Mouse (Mus musculus): ENCODE results near the gene Itga2. TPM values are rescaled to one million over a fixed set of nuclear protein-coding genes. Genes with fewer than 3 reads are reported as not detected.

The Itga2 gene
- polyA plus RNA-seq, 1 experiment from 2014 or later = 2.3 TPM

DNA sequence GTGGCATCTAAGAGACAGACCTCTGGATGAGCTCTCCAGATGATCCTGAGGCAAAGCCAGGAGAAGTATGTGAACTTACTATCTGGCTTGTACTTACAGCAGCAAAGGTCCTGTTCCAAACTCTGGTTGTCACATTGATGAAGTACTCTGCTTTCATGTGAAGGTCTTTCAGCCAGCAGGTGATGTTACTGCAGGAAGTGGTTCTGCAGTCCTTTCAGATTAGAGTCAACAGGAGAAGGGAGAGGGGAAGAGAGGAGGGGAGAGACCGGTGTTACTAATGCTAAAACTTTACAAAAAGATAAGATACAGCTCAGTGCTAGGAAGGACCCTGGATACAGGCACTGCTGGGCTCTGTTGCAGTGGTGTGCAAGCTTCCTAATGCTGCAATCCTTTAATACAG, 88.6 kb downstream of the Itga2 start:
- Histone ChIP-seq H3K4me3 (ENCODE audit: low read depth, low read length) (no peak overlapping the region), H3K27me3 (ENCODE audit: control insufficient read depth, insufficient read depth, low read length) (no peaks in the 10 kb centered on the region), H3K36me3 (ENCODE audit: control insufficient read depth, insufficient read depth, low read length) (no peaks in the 10 kb centered on the region), H3K27ac (ENCODE audit: low read depth, low read length) (no peak overlapping the region), H3K9ac (ENCODE audit: low read depth, low read length) (no peak overlapping the region), H3K9me3 (ENCODE audit: control insufficient read depth, low read length) (no peaks in the 10 kb centered on the region), H3K4me2 (replicated peaks; ENCODE audit: low read depth, low read length) (no peak overlapping the region), H3K4me1 (replicated peaks; ENCODE audit: control insufficient read depth, insufficient read depth, low read length) (no peaks in the 10 kb centered on the region)
- ATAC-seq (ENCODE audit: low FRiP score) (no peak), DNase-seq (ENCODE audit: low spot score) (no peak)
- WGBS = 85% methylated on average over 1 of the region's 1 CpGs

DNA sequence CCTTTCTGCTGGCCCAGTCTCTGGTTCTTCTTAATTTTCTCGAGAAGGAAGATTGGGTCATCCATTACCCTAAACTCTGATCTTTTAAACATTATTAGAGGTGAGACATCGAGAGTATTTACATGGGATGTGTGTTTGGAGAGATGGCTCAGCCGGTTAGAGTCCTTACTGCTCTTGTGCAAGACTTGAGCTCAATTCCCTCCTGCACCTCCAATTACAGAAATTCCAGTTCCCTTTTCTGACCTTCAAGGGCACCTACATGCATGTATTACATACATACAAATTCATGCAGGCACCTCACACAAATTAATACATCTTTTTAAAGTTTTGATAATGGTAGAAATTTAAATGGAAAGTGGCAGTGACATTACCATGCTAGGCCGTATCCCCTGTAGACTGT, 91.4 kb downstream of the Itga2 start:
- ATAC-seq (ENCODE audit: low FRiP score) = no peak
- H3K4me2 ChIP-seq (replicated peaks; ENCODE audit: low read depth, low read length) = no peak overlapping the region
- no peak for DNase-seq (ENCODE audit: low spot score)
- H3K4me3 ChIP-seq (ENCODE audit: low read depth, low read length) = no peak overlapping the region
- H3K4me1 ChIP-seq (replicated peaks; ENCODE audit: control insufficient read depth, insufficient read depth, low read length) = no peaks in the 10 kb centered on the region
- no peak overlapping the region for H3K9ac ChIP-seq (ENCODE audit: low read depth, low read length)
- no peak overlapping the region for H3K27ac ChIP-seq (ENCODE audit: low read depth, low read length)
- H3K27me3 ChIP-seq (ENCODE audit: control insufficient read depth, insufficient read depth, low read length) = no peaks in the 10 kb centered on the region
- WGBS = 91% methylated on average over 4 of the region's 4 CpGs
- H3K9me3 ChIP-seq (ENCODE audit: control insufficient read depth, low read length) = no peaks in the 10 kb centered on the region
- no peaks in the 10 kb centered on the region for H3K36me3 ChIP-seq (ENCODE audit: control insufficient read depth, insufficient read depth, low read length)

DNA sequence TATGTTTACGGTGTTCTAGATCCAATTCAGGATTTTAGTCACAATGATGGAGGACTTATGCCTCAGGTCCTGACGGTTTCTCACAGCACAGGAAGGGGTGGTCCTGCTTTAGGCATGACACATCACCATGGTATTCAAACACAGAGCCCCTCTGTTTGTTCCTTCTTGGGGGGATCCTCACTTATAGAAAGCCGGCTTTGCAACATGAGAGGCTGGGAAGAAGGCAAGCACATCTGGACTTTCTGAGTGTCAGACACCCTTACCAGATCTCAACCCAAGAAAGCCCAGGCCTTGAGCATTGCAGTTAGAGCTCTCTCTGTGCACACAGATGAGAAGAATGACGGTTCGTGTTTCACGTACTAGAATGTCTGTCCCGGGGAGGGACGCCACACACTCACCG, 92.8 kb downstream of the Itga2 start:
- Histone ChIP-seq H3K27ac (ENCODE audit: low read depth, low read length) (no peak overlapping the region), H3K27me3 (ENCODE audit: control insufficient read depth, insufficient read depth, low read length) (no peaks in the 10 kb centered on the region), H3K4me3 (ENCODE audit: low read depth, low read length) (no peak overlapping the region), H3K4me1 (replicated peaks; ENCODE audit: control insufficient read depth, insufficient read depth, low read length) (no peaks in the 10 kb centered on the region), H3K9ac (ENCODE audit: low read depth, low read length) (no peak overlapping the region), H3K4me2 (replicated peaks; ENCODE audit: low read depth, low read length) (no peak overlapping the region), H3K9me3 (ENCODE audit: control insufficient read depth, low read length) (no peaks in the 10 kb centered on the region), H3K36me3 (ENCODE audit: control insufficient read depth, insufficient read depth, low read length) (no peaks in the 10 kb centered on the region)
- WGBS = 77% methylated on average over 9 of the region's 9 CpGs
- DNase-seq (ENCODE audit: low spot score) = no peak
- peak; percentile 58; the same call in 1 of the 2 replicates for ATAC-seq (ENCODE audit: low FRiP score)

DNA sequence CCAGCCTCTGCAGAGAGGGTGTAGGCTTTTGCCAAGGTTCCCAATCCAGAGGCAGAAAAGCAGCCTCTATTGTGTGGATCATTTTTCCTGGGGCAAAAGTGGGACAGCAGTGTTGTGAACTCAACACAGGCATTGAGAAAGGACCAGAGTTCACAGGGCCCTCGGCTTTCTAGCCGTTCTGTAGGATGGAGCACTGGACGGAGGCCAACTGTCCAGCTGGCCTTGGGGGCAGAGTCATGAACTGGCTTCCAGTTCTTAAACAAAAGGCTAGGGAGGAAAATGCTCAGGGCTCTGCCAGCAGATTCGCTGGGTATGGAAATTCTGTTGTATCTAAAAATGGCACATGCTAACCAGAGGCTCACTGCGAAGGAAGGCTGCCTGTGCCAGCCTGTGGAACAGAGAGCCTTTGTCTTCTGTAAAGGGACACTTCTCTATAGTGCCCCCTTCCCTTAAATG, 93.3 kb downstream of the Itga2 start:
- H3K36me3 ChIP-seq (ENCODE audit: control insufficient read depth, insufficient read depth, low read length) = no peaks in the 10 kb centered on the region
- H3K4me3 ChIP-seq (ENCODE audit: low read depth, low read length) = no peak overlapping the region
- no peak overlapping the region for H3K9ac ChIP-seq (ENCODE audit: low read depth, low read length)
- no peaks in the 10 kb centered on the region for H3K27me3 ChIP-seq (ENCODE audit: control insufficient read depth, insufficient read depth, low read length)
- WGBS = 61% methylated on average over 5 of the region's 5 CpGs
- DNase-seq (ENCODE audit: low spot score) (no peak), ATAC-seq (ENCODE audit: low FRiP score) (peak; percentile 53; the same call in 1 of the 2 replicates)
- no peaks in the 10 kb centered on the region for H3K9me3 ChIP-seq (ENCODE audit: control insufficient read depth, low read length)
- H3K4me1 ChIP-seq (replicated peaks; ENCODE audit: control insufficient read depth, insufficient read depth, low read length) = no peaks in the 10 kb centered on the region
- H3K27ac ChIP-seq (ENCODE audit: low read depth, low read length) = no peak overlapping the region
- H3K4me2 ChIP-seq (replicated peaks; ENCODE audit: low read depth, low read length) = no peak overlapping the region

DNA sequence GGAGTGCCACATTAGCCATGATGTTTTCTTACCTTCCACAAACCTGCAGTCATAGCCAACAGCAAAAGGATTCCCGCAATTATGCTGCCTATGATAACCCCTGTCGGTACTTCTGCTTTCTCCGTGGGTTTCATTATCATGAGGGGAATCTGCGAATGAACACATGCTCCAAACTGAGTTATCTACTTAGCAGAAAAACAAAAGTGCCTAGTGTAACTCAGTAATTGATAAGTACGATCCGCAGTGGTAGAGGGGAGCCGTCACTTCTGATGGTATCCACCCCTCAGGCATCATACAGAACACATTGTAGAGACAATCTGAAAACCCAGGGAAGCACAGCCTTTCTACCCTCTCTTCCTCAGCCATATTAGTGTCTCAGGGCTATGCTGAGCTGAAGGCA, 94.8 kb downstream of the Itga2 start:
- 92% methylated on average over 7 of the region's 7 CpGs for WGBS
- Histone ChIP-seq H3K9ac (ENCODE audit: low read depth, low read length) (no peak overlapping the region), H3K27me3 (ENCODE audit: control insufficient read depth, insufficient read depth, low read length) (no peaks in the 10 kb centered on the region)

DNA sequence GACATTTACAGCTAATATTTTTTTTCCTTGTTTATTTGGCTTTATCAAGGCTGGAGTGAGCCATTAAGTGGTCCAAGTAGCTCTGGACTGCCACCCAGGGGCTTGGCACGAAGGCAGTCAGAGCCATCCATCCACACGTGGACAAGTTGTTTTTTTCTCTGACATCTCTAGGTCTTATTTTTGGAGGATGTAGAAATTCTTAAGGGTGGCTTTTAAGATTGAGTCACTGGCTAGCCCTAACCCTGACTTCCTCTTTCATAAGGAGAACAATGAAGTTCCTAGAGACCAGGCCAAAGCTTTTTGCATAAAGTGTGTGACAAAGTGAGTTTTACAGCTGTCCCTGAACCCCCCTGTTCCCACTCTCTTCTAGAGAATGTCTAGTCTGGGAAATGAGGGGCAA, 97.3 kb downstream of the Itga2 start:
- no peak overlapping the region for H3K4me2 ChIP-seq (replicated peaks; ENCODE audit: low read depth, low read length)
- H3K27me3 ChIP-seq (ENCODE audit: control insufficient read depth, insufficient read depth, low read length) = no peaks in the 10 kb centered on the region
- H3K36me3 ChIP-seq (ENCODE audit: control insufficient read depth, insufficient read depth, low read length) = no peaks in the 10 kb centered on the region
- H3K4me1 ChIP-seq (replicated peaks; ENCODE audit: control insufficient read depth, insufficient read depth, low read length) = no peaks in the 10 kb centered on the region
- H3K4me3 ChIP-seq (ENCODE audit: low read depth, low read length) = no peak overlapping the region
- no peak overlapping the region for H3K27ac ChIP-seq (ENCODE audit: low read depth, low read length)
- no peaks in the 10 kb centered on the region for H3K9me3 ChIP-seq (ENCODE audit: control insufficient read depth, low read length)
- ATAC-seq (ENCODE audit: low FRiP score) = no peak
- 74% methylated on average over 2 of the region's 2 CpGs for WGBS
- no peak for DNase-seq (ENCODE audit: low spot score)
- H3K9ac ChIP-seq (ENCODE audit: low read depth, low read length) = no peak overlapping the region

More for the DNA sequence above, 94.8 kb downstream of the Itga2 start:
- Histone ChIP-seq H3K4me1 (replicated peaks; ENCODE audit: control insufficient read depth, insufficient read depth, low read length) (no peaks in the 10 kb centered on the region), H3K36me3 (ENCODE audit: control insufficient read depth, insufficient read depth, low read length) (no peaks in the 10 kb centered on the region), H3K9me3 (ENCODE audit: control insufficient read depth, low read length) (no peaks in the 10 kb centered on the region), H3K4me2 (replicated peaks; ENCODE audit: low read depth, low read length) (no peak overlapping the region), H3K4me3 (ENCODE audit: low read depth, low read length) (no peak overlapping the region), H3K27ac (ENCODE audit: low read depth, low read length) (no peak overlapping the region)
- DNase-seq (ENCODE audit: low spot score) = no peak
- no peak for ATAC-seq (ENCODE audit: low FRiP score)

DNA sequence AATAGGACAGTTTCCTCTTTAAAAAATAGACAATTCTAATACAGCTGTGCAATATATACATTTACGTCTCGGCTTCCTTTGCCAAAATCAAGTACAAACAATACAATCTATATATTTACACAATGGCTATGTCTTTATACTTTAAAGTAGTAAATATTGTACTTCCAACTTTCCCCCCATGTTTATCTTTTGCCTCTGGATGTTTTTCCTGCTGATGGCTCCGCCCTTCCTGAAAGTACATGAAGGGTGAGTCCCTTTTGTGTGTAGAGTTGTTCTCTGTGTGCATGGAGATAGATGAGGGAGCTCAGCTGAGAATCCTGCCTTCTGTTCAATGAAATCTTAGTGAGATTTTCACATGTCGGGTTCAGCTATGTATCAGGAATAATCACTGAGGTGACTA, 98.5 kb downstream of the Itga2 start:
- no peak overlapping the region for H3K4me2 ChIP-seq (replicated peaks; ENCODE audit: low read depth, low read length)
- H3K9ac ChIP-seq (ENCODE audit: low read depth, low read length) = no peak overlapping the region
- H3K27me3 ChIP-seq (ENCODE audit: control insufficient read depth, insufficient read depth, low read length) = no peaks in the 10 kb centered on the region
- H3K4me1 ChIP-seq (replicated peaks; ENCODE audit: control insufficient read depth, insufficient read depth, low read length) = no peaks in the 10 kb centered on the region
- H3K4me3 ChIP-seq (ENCODE audit: low read depth, low read length) = no peak overlapping the region
- 87% methylated on average over 4 of the region's 4 CpGs for WGBS
- ATAC-seq (ENCODE audit: low FRiP score) = no peak
- no peak for DNase-seq (ENCODE audit: low spot score)
- no peak overlapping the region for H3K27ac ChIP-seq (ENCODE audit: low read depth, low read length)
- no peaks in the 10 kb centered on the region for H3K36me3 ChIP-seq (ENCODE audit: control insufficient read depth, insufficient read depth, low read length)
- no peaks in the 10 kb centered on the region for H3K9me3 ChIP-seq (ENCODE audit: control insufficient read depth, low read length)

DNA sequence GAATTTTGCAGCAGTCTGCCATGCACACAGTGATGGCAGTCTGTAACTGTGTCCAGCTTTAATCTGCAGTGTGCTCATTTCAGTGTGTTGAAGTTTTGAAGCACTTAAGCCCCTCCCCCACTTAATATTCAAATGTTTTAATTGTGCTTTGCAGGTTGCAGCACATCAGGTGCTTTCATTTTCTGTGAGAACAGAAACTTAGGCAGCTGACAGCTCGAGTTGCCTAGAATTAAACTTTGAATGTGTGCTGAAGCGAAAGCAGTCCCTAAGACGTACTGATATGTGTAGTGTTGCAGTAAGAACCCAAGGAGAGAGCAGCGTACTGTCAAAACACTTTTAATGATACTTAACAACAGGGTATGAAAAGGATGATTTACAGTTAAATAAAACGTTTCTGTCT, 99.1 kb downstream of the Itga2 start:
- DNase-seq (ENCODE audit: low spot score) (no peak), ATAC-seq (ENCODE audit: low FRiP score) (no peak)
- Histone ChIP-seq H3K27me3 (ENCODE audit: control insufficient read depth, insufficient read depth, low read length) (no peaks in the 10 kb centered on the region), H3K36me3 (ENCODE audit: control insufficient read depth, insufficient read depth, low read length) (no peaks in the 10 kb centered on the region), H3K27ac (ENCODE audit: low read depth, low read length) (no peak overlapping the region), H3K4me2 (replicated peaks; ENCODE audit: low read depth, low read length) (no peak overlapping the region), H3K9ac (ENCODE audit: low read depth, low read length) (no peak overlapping the region), H3K4me1 (replicated peaks; ENCODE audit: control insufficient read depth, insufficient read depth, low read length) (no peaks in the 10 kb centered on the region), H3K9me3 (ENCODE audit: control insufficient read depth, low read length) (no peaks in the 10 kb centered on the region), H3K4me3 (ENCODE audit: low read depth, low read length) (no peak overlapping the region)
- whole genome bisulfite sequencing = 82% methylated on average over 5 of the region's 5 CpGs

DNA sequence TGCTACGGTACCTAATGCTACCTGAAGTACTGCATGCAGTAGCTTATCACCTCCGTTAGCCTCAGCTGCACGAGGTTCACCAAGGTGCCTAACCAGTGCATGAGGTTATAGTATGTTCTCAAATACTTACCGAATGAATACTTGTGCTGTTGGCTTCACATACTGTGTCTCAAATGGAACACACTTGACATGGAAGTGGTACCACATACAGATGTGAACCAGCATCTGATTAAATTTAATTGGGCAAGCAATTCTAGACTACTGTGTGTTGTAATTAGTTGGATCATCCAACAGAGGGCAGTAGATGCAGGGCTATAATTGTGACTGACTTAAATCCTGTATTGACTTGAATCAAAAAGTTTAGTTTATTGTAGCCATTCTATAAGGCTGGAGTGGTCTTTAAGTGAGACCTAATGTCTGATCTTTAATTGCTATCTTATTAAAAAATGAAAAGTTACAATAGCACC, 100.5 kb downstream of the Itga2 start:
- Histone ChIP-seq H3K9ac (ENCODE audit: low read depth, low read length) (no peak overlapping the region), H3K4me3 (ENCODE audit: low read depth, low read length) (no peak overlapping the region), H3K27me3 (ENCODE audit: control insufficient read depth, insufficient read depth, low read length) (no peaks in the 10 kb centered on the region), H3K9me3 (ENCODE audit: control insufficient read depth, low read length) (no peaks in the 10 kb centered on the region), H3K4me1 (replicated peaks; ENCODE audit: control insufficient read depth, insufficient read depth, low read length) (no peaks in the 10 kb centered on the region), H3K36me3 (ENCODE audit: control insufficient read depth, insufficient read depth, low read length) (no peaks in the 10 kb centered on the region), H3K27ac (ENCODE audit: low read depth, low read length) (no peak overlapping the region), H3K4me2 (replicated peaks; ENCODE audit: low read depth, low read length) (no peak overlapping the region)
- DNase-seq (ENCODE audit: low spot score) (peak; percentile 63), ATAC-seq (ENCODE audit: low FRiP score) (peak; percentile 65)
- 85% methylated on average over 4 of the region's 4 CpGs for WGBS
